Mouse (Mus musculus) embryonic facial prominence, embryonic 13.5 days (tissue): ENCODE measurements at regions not wholly inside any gene's neighbourhood (a gene's known extent, or its start where the extent isn't known, plus 50 kb on each side); places are given as distances from the start of the nearest gene placed in this dataset.

Experiments used
- ATAC-seq: fragments of 200-750 bp; cut with Nextera tagmentation; 2 replicates; pipeline ENCODE4 v1.8.0; 2017; ENCODE audit warnings: low read depth; ENCODE audit not compliant: insufficient number of reproducible peaks, insufficient read depth, low FRiP score, low TSS enrichment
- H3K27ac ChIP-seq: fragments of 300-500 bp; sonication (generic); 2 replicates; pipeline ENCODE4 v1.5.1; 2015; ENCODE audit warnings: moderate library complexity, mild to moderate bottlenecking, inconsistent platforms
- H3K27me3 ChIP-seq: fragments of 300-500 bp; sonication (generic); 2 replicates; pipeline ENCODE4 v1.6.1; 2015; ENCODE audit warnings: mild to moderate bottlenecking, inconsistent platforms
- H3K36me3 ChIP-seq: fragments of 300-500 bp; sonication (generic); 2 replicates; pipeline ENCODE4 v1.6.1; 2015; ENCODE audit warnings: mild to moderate bottlenecking, inconsistent platforms
- H3K4me1 ChIP-seq: fragments of 300-500 bp; sonication (generic); 2 replicates; pipeline ENCODE4 v1.6.1; 2015; ENCODE audit warnings: inconsistent platforms
- H3K4me2 ChIP-seq: fragments of 300-500 bp; sonication (generic); 2 replicates; pipeline ENCODE4 v1.6.1; 2015; ENCODE audit warnings: moderate library complexity, mild to moderate bottlenecking, inconsistent platforms
- H3K4me3 ChIP-seq: fragments of 300-500 bp; sonication (generic); 2 replicates; pipeline ENCODE4 v1.5.1; 2015; ENCODE audit warnings: mild to moderate bottlenecking, inconsistent platforms
- H3K9ac ChIP-seq: fragments of 300-500 bp; sonication (generic); 2 replicates; pipeline ENCODE4 v1.6.1; 2015; ENCODE audit warnings: mild to moderate bottlenecking, inconsistent platforms
- H3K9me3 ChIP-seq: fragments of 300-500 bp; sonication (generic); 2 replicates; pipeline ENCODE4 v1.6.1; 2016; ENCODE audit warnings: inconsistent platforms
- WGBS: fragments of 180-500 bp; shearing (Covaris S2); methylation state at CpG from one replicate; pipeline ENCODE4 v1.1.7; 2015; ENCODE audit warnings: mixed read lengths; 5-methylcytosine and 5-hydroxymethylcytosine counted together

DNA sequence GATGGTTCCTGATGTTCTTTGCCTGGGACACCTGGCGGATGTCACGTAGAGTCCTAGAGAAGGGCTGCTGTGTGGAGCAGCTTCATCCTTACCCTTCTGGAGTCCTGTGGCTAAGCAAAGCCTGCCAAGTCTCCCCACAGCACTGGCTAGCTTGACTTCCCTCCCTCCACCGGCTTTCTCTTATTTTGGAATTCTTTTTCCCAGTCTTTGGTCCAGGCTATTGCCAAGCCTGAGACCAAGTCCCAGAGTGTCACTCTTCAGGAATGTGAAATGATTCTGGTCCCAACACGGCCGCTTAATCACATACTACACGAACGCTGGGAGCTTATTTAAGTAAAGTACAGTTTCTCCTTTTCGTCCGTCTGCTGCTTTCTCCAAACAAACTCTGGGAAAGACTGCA is 146.4 kb downstream of the Fndc1 start:
- no peaks in the 10 kb centered on the region for H3K9me3 ChIP-seq
- 86% methylated on average over 9 of the region's 9 CpGs for WGBS
- H3K36me3 ChIP-seq, result no peaks in the 10 kb centered on the region
- no peak overlapping the region for H3K27ac ChIP-seq
- H3K4me1 ChIP-seq, result no peaks in the 10 kb centered on the region
- no peak overlapping the region for H3K9ac ChIP-seq
- no peak for ATAC-seq
- no peak overlapping the region for H3K4me2 ChIP-seq
- H3K27me3 ChIP-seq, result no peaks in the 10 kb centered on the region
- no peak overlapping the region for H3K4me3 ChIP-seq

DNA sequence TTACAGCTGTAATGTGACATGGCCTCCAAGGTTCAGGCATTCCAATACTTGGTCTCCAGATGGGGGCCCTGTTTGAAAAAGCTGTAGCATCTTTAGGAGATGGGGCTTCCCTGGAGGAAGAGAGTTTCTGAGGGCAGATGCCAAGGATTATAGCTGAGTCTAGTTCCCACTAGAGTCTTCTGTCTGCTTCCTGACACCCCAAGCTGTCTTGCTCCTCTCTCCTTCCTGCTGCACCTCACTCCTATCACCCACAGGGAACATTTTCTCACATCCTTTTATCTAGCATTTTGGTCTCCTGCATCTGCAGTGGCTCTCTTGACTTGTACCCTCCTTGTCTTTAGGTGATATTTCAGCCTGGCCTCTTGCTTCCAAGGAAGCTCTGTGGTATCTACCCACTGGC is 147.3 kb downstream of the Fndc1 start:
- H3K9ac ChIP-seq, result no peak overlapping the region
- H3K9me3 ChIP-seq, result no peaks in the 10 kb centered on the region
- H3K4me2 ChIP-seq, result no peak overlapping the region
- no peak overlapping the region for H3K4me3 ChIP-seq
- H3K4me1 ChIP-seq, result no peaks in the 10 kb centered on the region
- H3K27ac ChIP-seq, result no peak overlapping the region
- no peaks in the 10 kb centered on the region for H3K36me3 ChIP-seq
- no peak for ATAC-seq
- no peaks in the 10 kb centered on the region for H3K27me3 ChIP-seq

DNA sequence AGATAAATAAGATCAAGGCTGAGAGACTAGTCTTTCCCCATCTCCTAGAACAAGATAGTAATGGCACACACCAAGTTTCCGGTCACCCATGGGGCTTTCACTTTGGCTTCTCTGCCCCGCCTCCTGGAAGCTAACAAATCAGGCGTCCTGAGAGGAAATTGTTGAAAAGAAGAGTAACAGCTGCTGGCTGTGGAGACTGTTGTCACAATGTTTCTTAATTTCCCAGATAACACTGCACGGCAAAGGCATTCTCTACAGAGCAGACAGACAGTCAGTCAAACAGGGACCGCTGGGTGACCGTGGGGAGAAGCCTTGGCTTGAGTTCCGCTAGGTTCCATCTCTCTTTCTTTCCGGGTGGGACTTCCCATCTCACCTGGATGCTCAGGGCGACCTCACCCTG is 148.2 kb downstream of the Fndc1 start:
- Histone ChIP-seq H3K36me3 (no peaks in the 10 kb centered on the region), H3K9ac (no peak overlapping the region), H3K4me3 (no peak overlapping the region), H3K9me3 (no peaks in the 10 kb centered on the region), H3K4me1 (no peaks in the 10 kb centered on the region), H3K4me2 (no peak overlapping the region), H3K27ac (no peak overlapping the region), H3K27me3 (no peaks in the 10 kb centered on the region)
- no peak for ATAC-seq
- WGBS, result 81% methylated on average over 9 of the region's 9 CpGs

DNA sequence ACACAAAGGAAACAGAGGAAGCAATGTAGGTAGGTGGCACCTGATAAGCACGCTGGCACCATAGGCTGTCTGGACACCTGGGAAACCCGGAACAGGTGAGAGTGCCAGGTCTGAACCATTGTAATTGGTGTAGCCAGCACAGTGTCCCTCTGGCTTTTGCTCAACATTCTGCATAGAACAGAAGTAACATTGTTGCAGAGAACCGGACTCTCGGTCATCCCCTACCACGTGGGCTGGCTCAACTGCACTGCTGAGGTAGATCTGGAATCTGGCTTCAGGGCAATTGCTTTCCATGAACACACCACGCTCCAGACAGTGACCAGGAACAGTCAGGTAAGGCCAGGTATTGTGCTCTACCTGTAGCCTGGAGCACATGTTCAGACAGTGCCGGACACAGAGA is 149.3 kb downstream of the Fndc1 start:
- 92% methylated on average over 7 of the region's 7 CpGs for WGBS
- Histone ChIP-seq H3K27ac (no peak overlapping the region), H3K36me3 (no peaks in the 10 kb centered on the region), H3K27me3 (no peaks in the 10 kb centered on the region), H3K9me3 (no peaks in the 10 kb centered on the region), H3K4me2 (no peak overlapping the region), H3K9ac (no peak overlapping the region), H3K4me1 (no peaks in the 10 kb centered on the region), H3K4me3 (no peak overlapping the region)
- no peak for ATAC-seq

DNA sequence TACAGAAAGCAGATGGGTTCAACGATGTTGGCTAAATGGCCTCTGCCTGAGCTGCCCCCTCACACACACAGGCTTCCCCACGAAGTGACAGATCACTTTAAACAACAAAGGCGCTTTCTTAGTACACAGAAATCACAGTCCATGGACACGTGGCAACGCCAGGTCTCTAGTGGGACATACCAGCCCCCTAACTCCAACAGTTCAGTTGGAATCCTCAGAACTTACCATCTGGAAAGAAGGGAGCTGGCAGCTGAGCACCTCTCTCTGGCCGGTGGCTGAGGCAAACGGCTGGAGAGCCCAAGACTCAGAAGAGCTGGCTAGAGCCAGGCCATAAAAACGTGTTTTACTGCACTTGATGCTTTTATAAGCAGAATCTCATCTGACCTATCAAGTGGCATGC is 149.8 kb downstream of the Fndc1 start:
- no peak overlapping the region for H3K9ac ChIP-seq
- no peaks in the 10 kb centered on the region for H3K36me3 ChIP-seq
- H3K4me3 ChIP-seq, result no peak overlapping the region
- 82% methylated on average over 8 of the region's 8 CpGs for WGBS
- H3K4me1 ChIP-seq, result no peaks in the 10 kb centered on the region
- no peak overlapping the region for H3K27ac ChIP-seq
- H3K4me2 ChIP-seq, result no peak overlapping the region
- H3K9me3 ChIP-seq, result no peaks in the 10 kb centered on the region
- ATAC-seq, result no peak
- no peaks in the 10 kb centered on the region for H3K27me3 ChIP-seq

DNA sequence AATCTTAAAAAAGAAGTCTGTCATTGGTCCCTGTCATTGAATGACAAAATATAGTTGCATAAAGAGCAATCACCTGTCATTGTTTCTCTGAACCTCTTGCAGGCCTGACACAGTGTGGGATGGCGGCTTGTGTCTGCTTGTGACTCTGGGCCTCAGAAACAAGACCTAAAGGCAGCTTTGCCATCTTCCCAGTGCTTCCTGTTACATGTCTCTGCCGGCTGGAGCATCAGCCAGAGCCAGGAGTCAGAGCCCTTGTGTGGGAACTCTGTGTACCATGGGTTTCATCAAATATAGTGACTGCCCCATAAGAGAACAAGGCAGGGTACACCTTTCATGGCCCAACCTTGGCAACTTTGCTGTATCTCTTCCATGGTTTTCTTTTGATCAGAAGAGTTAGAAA is 150.3 kb downstream of the Fndc1 start:
- 83% methylated on average over 2 of the region's 2 CpGs for WGBS
- no peaks in the 10 kb centered on the region for H3K36me3 ChIP-seq
- no peak for ATAC-seq
- no peak overlapping the region for H3K4me2 ChIP-seq
- H3K4me1 ChIP-seq, result no peaks in the 10 kb centered on the region
- no peaks in the 10 kb centered on the region for H3K9me3 ChIP-seq
- H3K27ac ChIP-seq, result no peak overlapping the region
- H3K4me3 ChIP-seq, result no peak overlapping the region
- no peak overlapping the region for H3K9ac ChIP-seq
- no peaks in the 10 kb centered on the region for H3K27me3 ChIP-seq

DNA sequence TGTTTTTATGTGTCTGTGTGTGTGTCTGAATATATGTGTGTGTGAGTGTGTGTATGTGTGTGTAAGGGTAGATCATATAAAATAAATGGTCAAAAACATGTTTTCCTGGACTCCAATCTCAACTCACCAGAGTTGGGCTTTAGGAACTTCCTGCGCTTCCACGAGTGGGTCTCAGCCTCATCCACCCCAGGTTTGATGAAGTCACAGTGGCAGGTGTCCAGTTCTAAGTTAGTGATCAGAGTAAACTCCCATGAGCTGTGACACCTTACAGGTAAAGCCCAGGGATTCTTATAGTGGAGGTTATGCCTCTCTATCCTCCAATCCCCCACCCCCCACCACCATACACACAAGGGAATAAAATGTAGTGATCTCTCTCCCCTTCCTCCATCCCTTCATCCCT is 152.6 kb downstream of the Fndc1 start:
- no peak overlapping the region for H3K4me3 ChIP-seq
- no peaks in the 10 kb centered on the region for H3K27me3 ChIP-seq
- WGBS, result 86% methylated on average over 2 of the region's 2 CpGs
- H3K4me2 ChIP-seq, result no peak overlapping the region
- no peaks in the 10 kb centered on the region for H3K9me3 ChIP-seq
- H3K36me3 ChIP-seq, result no peaks in the 10 kb centered on the region
- H3K4me1 ChIP-seq, result no peaks in the 10 kb centered on the region
- no peak overlapping the region for H3K27ac ChIP-seq
- no peak for ATAC-seq
- no peak overlapping the region for H3K9ac ChIP-seq

DNA sequence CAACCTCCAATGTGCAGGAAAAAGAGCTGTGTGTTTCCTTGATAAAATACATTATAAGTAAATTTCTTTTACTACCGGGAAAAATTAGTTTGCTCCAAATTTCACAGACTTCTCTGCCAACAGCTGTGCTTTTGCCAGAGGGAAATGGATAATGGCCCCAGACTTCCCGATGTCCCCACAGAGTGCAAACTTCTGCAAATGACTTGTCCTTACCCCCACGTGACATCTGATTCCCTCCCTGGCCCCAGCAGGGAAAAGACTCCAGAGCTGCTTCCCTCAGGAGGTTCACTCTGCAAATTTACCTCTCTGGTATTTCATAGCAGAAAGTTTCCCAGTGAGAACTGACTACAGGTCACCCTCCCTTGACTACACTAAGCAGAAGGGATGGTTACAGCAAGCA is 159.3 kb downstream of the Fndc1 start:
- H3K4me3 ChIP-seq, result no peak overlapping the region
- 25% methylated on average over 3 of the region's 3 CpGs for WGBS
- no peaks in the 10 kb centered on the region for H3K36me3 ChIP-seq
- no peak overlapping the region for H3K4me2 ChIP-seq
- H3K27me3 ChIP-seq, result peaks cover 3% of the 10 kb centered on the region; the same call in 1 of the 2 replicates
- no peaks in the 10 kb centered on the region for H3K9me3 ChIP-seq
- H3K27ac ChIP-seq, result no peak overlapping the region
- H3K4me1 ChIP-seq, result peaks cover 4% of the 10 kb centered on the region; the same call in 1 of the 2 replicates
- H3K9ac ChIP-seq, result no peak overlapping the region
- no peak for ATAC-seq

DNA sequence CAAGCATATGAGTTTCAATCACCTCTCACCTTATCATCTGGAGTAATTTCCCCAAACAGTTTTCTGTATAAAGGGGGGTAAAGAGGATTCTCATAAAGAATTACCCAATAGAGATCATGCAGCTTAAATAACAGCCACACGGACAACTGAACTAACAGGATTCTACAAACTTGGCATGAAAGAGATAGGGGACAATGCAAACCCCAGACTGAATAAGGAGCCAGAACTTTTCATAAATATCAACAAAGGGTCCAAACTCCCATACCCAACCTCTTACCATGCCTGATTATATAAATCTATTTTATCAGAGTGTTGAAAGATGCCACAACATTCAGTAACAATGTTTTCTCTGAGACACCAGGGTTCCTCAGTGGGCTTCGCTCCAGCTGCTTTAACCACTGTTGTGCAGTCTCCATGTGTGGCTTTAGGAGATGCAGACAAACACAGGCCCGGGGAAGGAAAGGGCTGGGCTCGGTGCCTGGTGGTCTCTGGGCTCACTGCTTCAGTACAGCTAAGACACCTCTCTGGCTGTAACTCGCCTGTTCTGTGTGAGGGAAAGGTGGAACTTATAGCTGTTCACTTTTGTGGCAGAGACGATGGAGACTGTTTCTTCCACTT is 160.2 kb downstream of the Fndc1 start:
- Histone ChIP-seq H3K27ac (no peak overlapping the region), H3K27me3 (peaks cover 3% of the 10 kb centered on the region; the same call in 1 of the 2 replicates), H3K9ac (no peak overlapping the region), H3K4me3 (no peak overlapping the region), H3K4me2 (no peak overlapping the region), H3K36me3 (no peaks in the 10 kb centered on the region), H3K9me3 (no peaks in the 10 kb centered on the region), H3K4me1 (peaks cover 4% of the 10 kb centered on the region; the same call in 1 of the 2 replicates)
- no peak for ATAC-seq
- WGBS, result 73% methylated on average over 6 of the region's 6 CpGs

DNA sequence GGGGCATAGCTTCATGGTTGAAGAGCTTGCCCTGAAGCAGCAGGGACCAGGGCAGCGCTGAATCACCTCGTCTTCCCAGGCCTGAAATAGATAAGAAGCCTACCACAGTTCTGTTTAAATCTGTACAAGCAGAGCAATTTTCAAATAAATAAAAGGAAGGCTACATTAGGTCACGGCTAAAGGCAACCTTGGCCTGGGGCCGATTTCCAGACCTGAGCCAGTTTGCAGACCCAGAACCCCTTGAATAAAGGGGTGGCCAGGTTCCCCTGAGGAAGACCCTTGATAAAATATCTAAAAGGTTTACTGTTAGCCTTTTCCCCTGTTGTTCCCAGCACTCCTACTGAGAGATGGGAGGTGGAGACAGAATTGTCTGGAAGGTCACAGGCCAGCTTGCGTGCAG is 160.9 kb downstream of the Fndc1 start:
- 71% methylated on average over 5 of the region's 5 CpGs for WGBS

DNA sequence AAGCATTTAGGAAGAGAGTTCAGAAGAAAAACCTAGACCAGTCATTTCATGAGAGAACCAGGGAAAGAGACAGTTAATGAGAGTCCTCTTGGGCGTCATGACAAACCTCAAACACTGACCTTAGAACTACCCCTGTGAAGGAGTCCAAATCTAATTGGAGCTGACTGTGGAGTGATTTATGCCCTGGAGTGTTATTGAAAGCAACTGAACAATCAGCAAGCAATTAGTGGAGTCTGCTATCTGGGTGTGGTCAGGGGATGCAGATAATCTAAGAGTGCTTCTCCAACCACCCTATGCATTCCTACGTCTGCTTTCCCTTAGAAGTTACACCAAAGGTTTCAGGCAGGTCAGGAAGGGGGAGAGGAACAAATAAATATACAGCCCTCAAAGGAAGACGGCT is 161.4 kb downstream of the Fndc1 start:
- Histone ChIP-seq H3K9me3 (no peaks in the 10 kb centered on the region), H3K4me3 (no peak overlapping the region), H3K4me1 (peaks cover 4% of the 10 kb centered on the region; the same call in 1 of the 2 replicates), H3K36me3 (no peaks in the 10 kb centered on the region), H3K4me2 (no peak overlapping the region), H3K9ac (no peak overlapping the region), H3K27me3 (peaks cover 3% of the 10 kb centered on the region; the same call in 1 of the 2 replicates), H3K27ac (no peak overlapping the region)
- no peak for ATAC-seq
- WGBS, result 26% methylated on average over 3 of the region's 3 CpGs

More for the DNA sequence above, 160.9 kb downstream of the Fndc1 start:
- no peak overlapping the region for H3K9ac ChIP-seq
- H3K4me2 ChIP-seq, result no peak overlapping the region
- no peak for ATAC-seq
- H3K36me3 ChIP-seq, result no peaks in the 10 kb centered on the region
- no peak overlapping the region for H3K27ac ChIP-seq
- peaks cover 4% of the 10 kb centered on the region; the same call in 1 of the 2 replicates for H3K4me1 ChIP-seq
- peaks cover 3% of the 10 kb centered on the region; the same call in 1 of the 2 replicates for H3K27me3 ChIP-seq
- no peak overlapping the region for H3K4me3 ChIP-seq
- no peaks in the 10 kb centered on the region for H3K9me3 ChIP-seq

DNA sequence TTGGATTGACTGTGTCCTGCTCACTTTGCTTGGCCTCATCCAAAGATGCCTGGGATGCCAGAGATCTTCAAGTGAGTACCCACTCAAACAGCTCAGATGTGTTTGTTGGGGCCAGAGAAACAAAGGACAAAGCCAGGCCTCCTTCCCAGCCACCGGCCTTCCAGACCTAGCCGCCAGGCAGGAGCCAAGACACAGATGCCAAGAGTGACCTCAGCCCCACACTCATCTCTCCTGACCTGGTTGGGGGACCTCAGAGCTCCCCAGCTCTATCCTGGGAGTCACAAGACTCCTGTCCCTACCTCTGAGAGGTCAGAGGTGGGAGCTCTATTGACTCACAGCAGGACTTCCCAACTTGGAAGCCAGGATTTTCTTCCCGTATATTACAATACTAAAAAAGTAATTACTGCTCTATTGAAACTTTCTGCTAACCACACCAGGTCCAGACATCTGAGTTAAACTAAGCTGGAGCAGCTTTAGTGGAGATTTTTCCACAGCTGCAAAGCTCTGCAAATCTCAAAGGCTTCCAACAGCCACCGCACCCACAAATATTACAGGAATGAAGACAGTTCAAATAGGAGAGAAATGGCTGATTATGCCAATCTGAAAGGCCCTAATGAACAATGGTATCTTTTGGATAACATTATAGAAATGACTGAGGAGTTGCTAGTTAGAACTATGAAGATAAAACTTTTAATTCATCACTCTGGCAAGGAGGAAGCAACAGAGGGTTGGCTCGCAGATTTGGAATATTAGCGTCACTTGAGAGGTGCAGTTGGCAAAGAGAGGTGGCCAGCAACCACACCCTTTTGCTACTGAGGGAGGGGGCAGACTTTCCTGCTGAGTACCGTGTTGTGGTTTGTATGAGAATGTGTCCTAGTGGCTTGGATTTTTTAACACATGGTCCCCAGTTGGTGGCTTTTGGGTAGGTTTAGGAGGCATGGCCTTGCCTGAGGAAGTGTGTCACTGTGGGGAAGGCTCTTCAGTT is 162.9 kb downstream of the Fndc1 start:
- no peak overlapping the region for H3K27ac ChIP-seq
- no peaks in the 10 kb centered on the region for H3K9me3 ChIP-seq
- 78% methylated on average over 7 of the region's 7 CpGs for WGBS
- H3K9ac ChIP-seq, result no peak overlapping the region
- no peak overlapping the region for H3K4me2 ChIP-seq
- H3K36me3 ChIP-seq, result no peaks in the 10 kb centered on the region
- peaks cover 3% of the 10 kb centered on the region; the same call in 1 of the 2 replicates for H3K27me3 ChIP-seq
- H3K4me3 ChIP-seq, result no peak overlapping the region
- peaks cover 4% of the 10 kb centered on the region; the same call in 1 of the 2 replicates for H3K4me1 ChIP-seq
- no peak for ATAC-seq
